Mouse (Mus musculus): ENCODE measurements at regions not wholly inside any gene's neighbourhood (a gene's known extent, or its start where the extent isn't known, plus 50 kb on each side); places are given as distances from the start of the nearest gene placed in this dataset.
A peak's percentile ranks its signal among the peaks of the same experiment; 100 is the strongest.
"Not testable (repeated sequence)": the region's sequence is repeated elsewhere in the genome, so short reads cannot be mapped to it uniquely, and the experiment has no call there.

DNA sequence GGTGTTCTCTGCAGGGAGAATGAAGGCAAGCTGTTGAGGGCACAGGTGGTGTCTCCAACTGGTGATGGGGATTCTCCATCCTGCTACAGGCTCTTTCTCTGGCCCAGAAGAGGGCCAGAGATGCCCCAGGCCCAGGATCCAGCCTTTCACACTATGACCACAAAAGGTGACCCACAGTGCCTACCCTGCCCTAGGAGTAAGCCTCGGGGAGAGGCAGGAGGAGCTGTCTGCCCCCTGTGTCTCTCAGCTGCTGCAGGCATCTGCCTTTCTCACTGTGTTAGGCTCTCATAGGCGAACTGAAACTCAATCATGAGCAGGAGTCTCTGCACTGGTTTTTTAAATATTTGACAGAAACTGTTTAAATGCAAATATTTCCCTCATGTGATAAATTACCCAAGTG is 184.9 kb downstream of the Adgrd1 start:
- H3K27me3 ChIP-seq (replicated peaks; ENCODE audit: control insufficient read depth, insufficient read depth, low read length), result no peaks in the 10 kb centered on the region
- no peak for TF ChIP-seq CTCF (conservative IDR thresholded peaks at IDR 0.05; ENCODE audit: insufficient read depth, insufficient read length, low read depth, low read length)
- no peak for TF ChIP-seq POLR2A (IDR thresholded peaks at IDR 0.05; ENCODE audit: low read depth, low read length)
- no peaks in the 10 kb centered on the region for H3K4me1 ChIP-seq (ENCODE audit: control insufficient read depth, insufficient read depth, low read length)
- H3K4me3 ChIP-seq (ENCODE audit: insufficient read depth, low read depth, low read length), result no peak overlapping the region
- H3K36me3 ChIP-seq (ENCODE audit: control insufficient read depth, insufficient read depth, low read length), result no peaks in the 10 kb centered on the region
- no peak for DNase-seq
- 50% methylated on average over 2 of the region's 2 CpGs for WGBS
- H3K27ac ChIP-seq (ENCODE audit: insufficient read depth, low read depth, low read length), result no peak overlapping the region

DNA sequence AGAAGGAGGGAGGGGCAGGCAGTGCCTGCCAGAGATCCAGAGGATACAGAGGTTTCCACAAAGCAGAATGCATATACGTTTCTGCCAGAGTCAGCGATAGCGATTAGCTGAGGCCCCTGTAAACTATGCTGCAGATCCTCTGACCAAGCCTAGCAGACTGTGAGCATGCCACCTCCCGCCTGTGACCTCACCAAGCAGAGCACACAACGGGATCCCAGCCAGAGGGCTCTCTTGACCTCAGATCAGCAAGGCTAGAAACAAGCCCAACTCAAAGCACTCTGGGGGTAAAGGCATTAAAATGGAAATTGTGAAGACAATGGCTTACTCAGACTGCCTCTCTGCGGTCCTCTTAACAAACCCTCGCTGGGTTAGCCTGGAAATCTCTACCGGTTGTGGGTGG is 185.6 kb downstream of the Adgrd1 start:
- no peak overlapping the region for H3K4me3 ChIP-seq (ENCODE audit: insufficient read depth, low read depth, low read length)
- 17% methylated on average over 8 of the region's 8 CpGs for WGBS

DNA sequence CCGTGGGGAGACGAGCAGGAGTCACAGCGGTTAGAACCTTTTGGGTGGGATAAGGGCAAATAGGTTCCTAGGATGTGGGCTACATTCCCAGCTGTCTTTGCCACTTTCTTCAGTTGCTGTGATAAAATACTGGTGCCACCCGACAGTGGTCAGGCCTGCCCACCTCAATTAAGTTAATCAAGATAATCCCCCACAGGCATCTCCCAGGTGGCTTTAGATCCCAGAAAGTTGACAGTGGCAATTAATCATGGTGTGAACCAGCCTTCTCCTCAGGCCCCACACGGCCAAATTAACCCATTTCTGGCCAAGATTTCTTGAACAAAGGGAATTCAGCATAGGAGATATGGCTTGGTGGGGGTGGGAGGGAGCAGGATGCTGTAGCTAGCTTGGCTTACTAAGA is 186.3 kb downstream of the Adgrd1 start:
- no peak for DNase-seq
- Histone ChIP-seq H3K27ac (ENCODE audit: insufficient read depth, low read depth, low read length) (no peak overlapping the region), H3K27me3 (replicated peaks; ENCODE audit: control insufficient read depth, insufficient read depth, low read length) (no peaks in the 10 kb centered on the region), H3K4me3 (ENCODE audit: insufficient read depth, low read depth, low read length) (no peak overlapping the region), H3K4me1 (ENCODE audit: control insufficient read depth, insufficient read depth, low read length) (no peaks in the 10 kb centered on the region), H3K36me3 (ENCODE audit: control insufficient read depth, insufficient read depth, low read length) (no peaks in the 10 kb centered on the region)
- WGBS, result 30% methylated on average over 5 of the region's 5 CpGs
- TF ChIP-seq CTCF (conservative IDR thresholded peaks at IDR 0.05; ENCODE audit: insufficient read depth, insufficient read length, low read depth, low read length), result no peak
- TF ChIP-seq POLR2A (IDR thresholded peaks at IDR 0.05; ENCODE audit: low read depth, low read length), result no peak

More for the DNA sequence above, 185.6 kb downstream of the Adgrd1 start:
- Histone ChIP-seq H3K27ac (ENCODE audit: insufficient read depth, low read depth, low read length) (no peak overlapping the region), H3K27me3 (replicated peaks; ENCODE audit: control insufficient read depth, insufficient read depth, low read length) (no peaks in the 10 kb centered on the region), H3K36me3 (ENCODE audit: control insufficient read depth, insufficient read depth, low read length) (no peaks in the 10 kb centered on the region), H3K4me1 (ENCODE audit: control insufficient read depth, insufficient read depth, low read length) (no peaks in the 10 kb centered on the region)
- no peak for TF ChIP-seq POLR2A (IDR thresholded peaks at IDR 0.05; ENCODE audit: low read depth, low read length)
- TF ChIP-seq CTCF (conservative IDR thresholded peaks at IDR 0.05; ENCODE audit: insufficient read depth, insufficient read length, low read depth, low read length), result no peak
- no peak for DNase-seq

DNA sequence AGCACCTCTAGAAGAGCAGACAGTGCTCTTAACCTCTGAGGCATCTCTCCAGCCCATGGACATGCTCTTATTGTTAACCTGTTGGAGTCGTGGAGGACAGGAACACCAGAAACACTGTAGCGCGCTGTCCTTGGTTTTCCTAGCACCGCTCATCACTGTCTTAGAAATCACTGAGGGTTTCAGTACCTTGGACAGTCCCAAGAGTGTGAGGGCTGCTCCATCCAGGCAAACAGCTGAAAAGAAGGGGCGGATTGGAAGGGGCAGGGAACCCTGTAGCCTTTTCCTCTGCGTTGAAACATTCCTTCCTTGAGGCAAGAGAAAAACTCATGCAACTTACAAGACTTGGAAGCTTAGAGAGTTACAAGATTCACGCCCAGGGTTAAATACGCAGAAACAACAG is 190.9 kb downstream of the Adgrd1 start:
- H3K27ac ChIP-seq (ENCODE audit: insufficient read depth, low read depth, low read length), result no peak overlapping the region
- no peak for DNase-seq
- TF ChIP-seq CTCF (conservative IDR thresholded peaks at IDR 0.05; ENCODE audit: insufficient read depth, insufficient read length, low read depth, low read length), result no peak
- H3K36me3 ChIP-seq (ENCODE audit: control insufficient read depth, insufficient read depth, low read length), result no peaks in the 10 kb centered on the region
- H3K4me3 ChIP-seq (ENCODE audit: insufficient read depth, low read depth, low read length), result no peak overlapping the region
- H3K27me3 ChIP-seq (replicated peaks; ENCODE audit: control insufficient read depth, insufficient read depth, low read length), result no peaks in the 10 kb centered on the region
- no peaks in the 10 kb centered on the region for H3K4me1 ChIP-seq (ENCODE audit: control insufficient read depth, insufficient read depth, low read length)
- 11% methylated on average over 8 of the region's 8 CpGs for whole genome bisulfite sequencing

DNA sequence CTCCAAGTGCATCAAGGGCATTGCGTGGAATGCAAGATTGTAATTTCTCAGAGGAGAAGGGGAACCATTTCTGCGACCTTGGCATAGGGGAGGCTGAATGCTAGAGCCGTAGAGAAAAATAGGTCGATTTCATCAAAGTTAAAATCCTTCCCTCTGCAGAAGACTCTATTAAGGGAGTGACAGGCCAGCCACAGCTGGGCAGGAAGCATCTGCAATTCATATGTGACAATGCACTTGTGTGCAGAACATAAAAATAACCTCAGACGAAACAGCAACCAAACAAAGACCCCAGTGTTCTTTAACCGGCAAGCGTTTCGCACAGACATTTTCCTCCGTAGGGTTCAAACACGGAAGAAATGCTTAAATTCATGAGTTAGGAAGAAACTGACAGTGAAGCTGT is 196.3 kb downstream of the Adgrd1 start:
- H3K27ac ChIP-seq (ENCODE audit: insufficient read depth, low read depth, low read length), result 0 out of 2 replicates have a peak overlapping the region, but pooled peaks have one; percentile 33
- not testable (repeated sequence) for H3K4me3 ChIP-seq (ENCODE audit: insufficient read depth, low read depth, low read length); DNase-seq; H3K36me3 ChIP-seq (ENCODE audit: control insufficient read depth, insufficient read depth, low read length); H3K27me3 ChIP-seq (replicated peaks; ENCODE audit: control insufficient read depth, insufficient read depth, low read length); H3K4me1 ChIP-seq (ENCODE audit: control insufficient read depth, insufficient read depth, low read length)
- 56% methylated on average over 10 of the region's 10 CpGs for WGBS

DNA sequence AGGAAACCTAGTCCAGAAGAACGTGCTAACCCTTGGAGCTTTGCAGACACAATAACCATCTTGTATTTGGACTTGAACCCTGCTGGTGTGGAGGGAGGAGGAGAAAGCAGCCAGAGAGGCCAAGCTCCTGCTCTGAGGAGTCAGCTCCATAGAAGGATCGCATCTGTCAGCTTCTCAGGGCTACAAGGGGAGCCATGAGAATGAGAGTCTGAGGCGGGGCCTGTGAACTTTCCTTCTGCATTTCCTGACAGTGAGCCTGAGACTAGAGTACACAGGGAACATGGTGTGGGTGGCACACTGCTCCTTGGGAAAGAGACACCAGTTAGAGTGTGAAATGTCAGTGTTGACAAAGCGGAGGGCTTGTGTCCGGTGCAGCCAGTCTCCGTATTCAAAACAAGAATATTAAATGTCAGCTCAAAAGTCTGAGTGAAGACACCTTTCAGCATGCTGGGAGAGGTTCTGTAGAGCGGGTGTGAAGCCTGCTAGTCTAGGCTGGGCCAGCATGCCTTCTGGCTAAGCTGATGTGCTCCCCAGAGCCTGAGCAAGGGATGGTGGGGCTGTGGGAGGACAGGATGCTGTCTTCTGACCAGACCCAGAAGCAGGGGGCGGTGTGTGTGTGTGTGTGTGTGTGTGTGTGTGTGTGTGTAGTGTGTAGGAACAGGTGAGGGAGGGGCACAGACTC is 198.5 kb downstream of the Adgrd1 start:
- not testable (repeated sequence) for H3K4me1 ChIP-seq (ENCODE audit: control insufficient read depth, insufficient read depth, low read length); H3K27me3 ChIP-seq (replicated peaks; ENCODE audit: control insufficient read depth, insufficient read depth, low read length); H3K36me3 ChIP-seq (ENCODE audit: control insufficient read depth, insufficient read depth, low read length); H3K27ac ChIP-seq (ENCODE audit: insufficient read depth, low read depth, low read length); H3K4me3 ChIP-seq (ENCODE audit: insufficient read depth, low read depth, low read length)
- peak; percentile 12 for DNase-seq
- WGBS, result 26% methylated on average over 8 of the region's 8 CpGs

DNA sequence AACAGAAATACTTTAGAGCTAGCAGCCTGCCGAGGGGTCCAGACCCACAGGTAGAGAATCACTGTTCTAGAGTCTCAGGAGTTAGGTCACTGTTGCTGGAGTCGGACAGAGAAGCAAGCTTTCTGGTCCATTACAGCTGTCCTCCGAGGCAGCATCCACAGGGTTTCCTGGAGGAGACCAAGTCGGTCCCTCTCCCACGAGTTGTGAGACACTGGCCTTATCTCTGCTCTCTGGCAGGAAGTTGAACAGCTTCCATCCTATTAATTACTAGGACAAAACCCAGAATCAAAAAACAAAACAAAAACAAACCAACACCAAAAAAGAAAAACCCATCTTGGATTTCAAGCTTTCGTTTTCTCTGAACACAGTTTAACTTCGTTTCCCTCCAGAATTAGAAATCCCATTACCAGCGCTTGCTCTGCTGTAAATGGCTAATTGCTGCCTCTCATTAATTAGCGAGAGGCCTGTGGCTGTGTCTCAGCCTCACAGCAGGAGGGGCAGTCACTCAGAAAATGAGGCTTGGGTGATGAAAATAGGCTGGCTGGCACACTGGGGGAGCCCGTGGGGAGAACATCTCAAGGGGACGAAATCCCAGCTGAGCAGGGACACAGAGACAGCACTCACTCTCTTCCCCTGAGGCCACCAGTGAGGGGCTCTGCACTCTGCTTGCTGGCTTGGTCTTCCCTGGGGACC is 201.3 kb downstream of the Adgrd1 start:
- H3K4me1 ChIP-seq (ENCODE audit: control insufficient read depth, insufficient read depth, low read length), result no peaks in the 10 kb centered on the region; the same call in 1 of the 2 replicates
- H3K4me3 ChIP-seq (ENCODE audit: insufficient read depth, low read depth, low read length), result no peak overlapping the region
- peak; percentile 65 for DNase-seq
- peak overlapping the region; percentile 58 for H3K27ac ChIP-seq (ENCODE audit: insufficient read depth, low read depth, low read length)
- no peaks in the 10 kb centered on the region for H3K36me3 ChIP-seq (ENCODE audit: control insufficient read depth, insufficient read depth, low read length)
- no peaks in the 10 kb centered on the region for H3K27me3 ChIP-seq (replicated peaks; ENCODE audit: control insufficient read depth, insufficient read depth, low read length)
- WGBS, result 22% methylated on average over 11 of the region's 11 CpGs
- TF ChIP-seq CTCF (conservative IDR thresholded peaks at IDR 0.05; ENCODE audit: insufficient read depth, insufficient read length, low read depth, low read length) (no peak), POLR2A (IDR thresholded peaks at IDR 0.05; ENCODE audit: low read depth, low read length) (no peak)

All from kidney, adult 2 months (tissue).